Mouse (Mus musculus) limb, embryonic 12.5 days (tissue): ENCODE measurements around the gene Psap. TPM values are rescaled to one million over a fixed set of nuclear protein-coding genes. Genes with fewer than 3 reads are reported as not detected.
"Not testable (repeated sequence)": the region's sequence is repeated elsewhere in the genome, so short reads cannot be mapped to it uniquely, and the experiment has no call there.

Experiments used
- ATAC-seq: fragments of 200-750 bp; cut with Nextera tagmentation; 2 replicates; pipeline ENCODE4 v1.8.0; 2017; ENCODE audit warnings: low read depth, moderate TSS enrichment; ENCODE audit not compliant: insufficient number of reproducible peaks, insufficient read depth, low FRiP score, low TSS enrichment
- H3K27ac ChIP-seq: fragments of 300-500 bp; sonication (generic); 2 replicates; pipeline ENCODE4 v1.5.1; 2016; ENCODE audit warnings: mild to moderate bottlenecking, moderate library complexity
- H3K27me3 ChIP-seq: fragments of 300-500 bp; sonication (generic); 2 replicates; pipeline ENCODE4 v1.6.1; 2016; ENCODE audit warnings: mild to moderate bottlenecking, moderate library complexity
- H3K36me3 ChIP-seq: fragments of 300-500 bp; sonication (generic); 2 replicates; pipeline ENCODE4 v1.6.1; 2016; ENCODE audit warnings: mild to moderate bottlenecking, moderate library complexity
- H3K4me1 ChIP-seq: fragments of 300-500 bp; sonication (generic); replicated peaks from 2 replicates; pipeline ENCODE4 v1.6.1; 2016
- H3K4me2 ChIP-seq: fragments of 300-500 bp; sonication (generic); 2 replicates; pipeline ENCODE4 v1.6.1; 2016; ENCODE audit warnings: mild to moderate bottlenecking, moderate library complexity
- H3K4me3 ChIP-seq: fragments of 300-500 bp; sonication (generic); replicated peaks from 2 replicates; pipeline ENCODE4 v1.5.1; 2016; ENCODE audit warnings: mild to moderate bottlenecking
- H3K9ac ChIP-seq: fragments of 300-500 bp; sonication (generic); replicated peaks from 2 replicates; pipeline ENCODE4 v1.6.1; 2016; ENCODE audit warnings: mild to moderate bottlenecking, moderate library complexity
- H3K9me3 ChIP-seq: fragments of 300-500 bp; sonication (generic); 2 replicates; pipeline ENCODE4 v1.6.1; 2016; ENCODE audit warnings: mild to moderate bottlenecking, moderate library complexity
- WGBS: fragments of 180-500 bp; shearing (Covaris S2); methylation state at CpG from one replicate; pipeline ENCODE4 v1.1.7; 2016; 5-methylcytosine and 5-hydroxymethylcytosine counted together
- polyA plus RNA-seq: library from polyadenylated mRNA; unstranded; fragments of >200 nt; fragmentation: Nextera tagmentation; extraction: Ambion mirVana; gene quantifications from 2 replicates; pipeline ENCODE4 v1.2.1, GENCODE M21; 2016

Gene Psap
- polyA plus RNA-seq, 1 experiment from 2014 or later, result 65.4 TPM

DNA sequence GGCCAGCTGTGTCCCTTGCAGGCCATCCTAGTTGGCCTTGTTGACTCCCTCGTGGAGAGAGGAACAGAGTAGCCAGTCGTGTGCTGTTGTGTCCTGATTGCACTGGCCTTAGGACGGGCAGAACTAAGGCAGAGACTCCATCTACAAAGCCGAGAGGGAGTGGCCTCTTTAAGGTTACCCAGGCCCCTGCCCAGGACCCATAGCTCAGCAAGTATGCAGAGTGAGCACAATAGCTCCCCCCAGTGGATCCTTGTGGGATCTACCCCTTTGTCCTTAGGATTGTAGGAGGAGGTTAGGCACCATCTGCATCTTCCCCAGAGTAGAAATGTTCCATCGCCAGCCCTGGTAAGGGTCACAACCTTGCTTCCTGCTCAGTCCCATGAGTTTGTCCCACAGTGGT lies 30.9 kb upstream of the Psap start:
- Histone ChIP-seq H3K9me3 (no peaks in the 10 kb centered on the region), H3K9ac (no peak overlapping the region), H3K4me2 (no peak overlapping the region), H3K27ac (no peak overlapping the region), H3K4me3 (no peak overlapping the region), H3K36me3 (no peaks in the 10 kb centered on the region), H3K27me3 (no peaks in the 10 kb centered on the region), H3K4me1 (no peaks in the 10 kb centered on the region)
- ATAC-seq, result peak; percentile 49; the same call in 1 of the 2 replicates
- 35% methylated on average over 5 of the region's 5 CpGs for WGBS

DNA sequence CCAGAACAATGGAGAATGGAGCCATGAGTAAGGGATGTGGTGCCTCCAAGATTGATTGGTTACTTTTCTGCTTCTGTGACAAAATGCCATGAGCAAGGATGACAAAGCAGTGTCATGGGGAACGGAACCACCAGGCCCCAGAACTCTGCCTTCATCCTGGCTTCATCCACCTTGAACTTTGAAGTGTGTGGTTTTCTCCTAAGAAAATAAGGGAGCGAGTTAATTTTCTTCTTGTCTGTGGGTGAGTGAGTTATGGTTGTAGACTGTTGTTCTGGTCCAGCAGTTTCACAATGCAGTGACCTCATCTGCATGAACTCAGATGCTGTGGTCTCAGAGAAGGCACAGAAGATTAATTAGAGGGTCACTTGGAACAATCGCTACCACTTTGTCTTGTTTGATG lies 29.1 kb upstream of the Psap start:
- H3K4me2 ChIP-seq, H3K4me1 ChIP-seq, H3K9ac ChIP-seq, H3K9me3 ChIP-seq, H3K4me3 ChIP-seq, H3K27me3 ChIP-seq, H3K36me3 ChIP-seq, ATAC-seq, H3K27ac ChIP-seq: not testable (repeated sequence)
- WGBS, result 84% methylated on average over 3 of the region's 3 CpGs

DNA sequence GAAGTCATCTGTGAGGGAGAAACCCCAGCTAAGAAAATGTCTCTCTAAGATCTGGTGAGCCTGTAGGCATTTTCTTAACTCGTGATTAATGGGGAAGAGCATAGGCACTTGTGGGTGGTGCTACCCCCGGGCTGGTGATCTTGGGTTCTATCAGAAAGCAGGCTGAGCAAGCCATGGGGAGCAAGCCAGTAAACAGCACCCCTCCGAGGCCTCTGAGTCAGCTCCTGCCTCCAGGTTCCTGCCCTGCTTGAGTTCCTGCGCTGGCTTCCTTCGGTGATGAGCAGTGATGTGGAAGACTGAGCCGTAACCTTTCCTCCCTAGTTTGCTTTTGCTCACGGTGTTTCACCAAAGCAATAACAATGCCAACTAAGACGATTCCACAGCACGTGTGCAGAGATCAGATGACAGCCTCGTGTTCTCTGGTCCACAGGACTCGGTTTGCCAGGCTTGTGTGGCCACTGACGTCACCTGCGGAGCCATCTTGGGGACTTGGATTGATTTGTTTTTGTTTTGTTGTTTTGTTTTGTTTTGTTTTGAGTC lies 26.9 kb upstream of the Psap start:
- ATAC-seq, result no peak
- Histone ChIP-seq H3K4me2 (no peak overlapping the region), H3K4me1 (no peaks in the 10 kb centered on the region), H3K9ac (no peak overlapping the region), H3K9me3 (no peaks in the 10 kb centered on the region), H3K27ac (no peak overlapping the region), H3K4me3 (no peak overlapping the region), H3K27me3 (no peaks in the 10 kb centered on the region), H3K36me3 (no peaks in the 10 kb centered on the region)
- WGBS, result 86% methylated on average over 13 of the region's 13 CpGs

DNA sequence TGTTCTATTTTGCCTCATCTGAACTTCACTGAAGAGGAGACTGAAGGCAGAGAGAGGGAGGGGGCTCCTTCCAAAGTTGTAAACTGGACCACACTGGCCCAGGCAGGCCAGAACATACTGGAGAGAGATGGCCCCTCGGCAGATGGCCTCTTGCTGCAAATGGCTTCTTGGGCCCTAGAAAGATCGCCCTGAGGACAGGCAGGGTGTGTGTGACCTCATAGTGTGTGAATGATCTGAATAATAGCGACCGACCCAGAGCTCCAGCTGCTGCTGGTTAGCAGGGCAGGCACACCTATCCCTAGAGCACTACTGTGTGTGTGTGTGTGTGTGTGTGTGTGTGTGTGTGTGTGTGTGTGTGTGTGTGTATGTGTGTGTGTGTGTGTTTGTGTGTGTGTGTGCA lies 25.2 kb upstream of the Psap start:
- H3K9me3 ChIP-seq, result no peaks in the 10 kb centered on the region

DNA sequence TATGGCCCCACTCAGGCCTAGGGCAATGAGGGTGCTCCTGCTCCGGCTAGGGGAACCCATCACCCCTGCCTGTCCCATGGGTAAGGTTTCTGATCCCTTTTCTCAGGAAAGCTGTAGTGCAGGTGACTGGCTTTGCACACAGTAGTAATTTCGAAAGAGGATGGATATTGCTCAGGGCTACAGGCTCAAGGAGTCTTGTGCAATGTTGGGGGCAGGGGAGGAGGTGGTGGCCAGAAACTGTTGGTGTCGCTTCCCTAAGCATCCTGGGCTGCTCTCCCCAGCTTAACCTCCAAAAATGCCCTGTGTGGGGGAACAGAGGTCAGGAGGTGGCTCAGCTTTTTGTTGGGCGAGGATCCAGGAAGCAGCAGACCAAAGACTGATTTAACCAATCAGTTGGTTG lies 24.8 kb upstream of the Psap start:
- Histone ChIP-seq H3K27me3 (no peaks in the 10 kb centered on the region), H3K9ac (no peak overlapping the region), H3K4me3 (no peak overlapping the region), H3K4me1 (no peaks in the 10 kb centered on the region), H3K4me2 (no peak overlapping the region), H3K27ac (no peak overlapping the region), H3K9me3 (no peaks in the 10 kb centered on the region), H3K36me3 (no peaks in the 10 kb centered on the region)
- no peak for ATAC-seq
- WGBS, result 71% methylated on average over 4 of the region's 4 CpGs

More for the DNA sequence above, 25.2 kb upstream of the Psap start:
- Histone ChIP-seq H3K27ac (no peak overlapping the region), H3K27me3 (no peaks in the 10 kb centered on the region), H3K36me3 (no peaks in the 10 kb centered on the region), H3K4me1 (no peaks in the 10 kb centered on the region), H3K9ac (no peak overlapping the region), H3K4me3 (no peak overlapping the region), H3K4me2 (no peak overlapping the region)
- no peak for ATAC-seq
- WGBS, result 73% methylated on average over 4 of the region's 4 CpGs

DNA sequence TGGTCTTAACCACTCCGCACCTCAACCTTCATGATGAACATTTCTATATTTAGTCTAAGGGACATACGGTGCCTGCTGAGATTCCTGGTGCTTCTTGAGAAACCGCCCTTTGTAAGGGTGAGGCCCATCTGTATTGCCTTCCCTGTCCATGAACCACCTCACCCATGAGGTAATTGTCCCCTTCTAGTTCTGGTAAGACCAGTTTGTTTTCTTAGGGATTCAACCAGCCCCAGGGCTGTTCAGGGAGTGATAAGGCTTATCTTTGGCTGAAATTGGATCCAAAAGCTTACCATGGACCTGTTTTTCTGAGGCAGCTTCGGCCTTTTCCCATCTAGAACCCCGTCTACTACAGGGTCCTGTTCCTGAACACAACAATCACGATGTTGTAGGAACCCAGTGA lies 21.3 kb upstream of the Psap start:
- H3K27me3 ChIP-seq, result no peaks in the 10 kb centered on the region
- WGBS, result 85% methylated on average over 6 of the region's 6 CpGs
- H3K4me2 ChIP-seq, result no peak overlapping the region
- no peaks in the 10 kb centered on the region for H3K4me1 ChIP-seq
- no peak overlapping the region for H3K9ac ChIP-seq
- no peak for ATAC-seq
- H3K27ac ChIP-seq, result no peak overlapping the region
- H3K4me3 ChIP-seq, result no peak overlapping the region
- H3K9me3 ChIP-seq, result no peaks in the 10 kb centered on the region
- H3K36me3 ChIP-seq, result no peaks in the 10 kb centered on the region

DNA sequence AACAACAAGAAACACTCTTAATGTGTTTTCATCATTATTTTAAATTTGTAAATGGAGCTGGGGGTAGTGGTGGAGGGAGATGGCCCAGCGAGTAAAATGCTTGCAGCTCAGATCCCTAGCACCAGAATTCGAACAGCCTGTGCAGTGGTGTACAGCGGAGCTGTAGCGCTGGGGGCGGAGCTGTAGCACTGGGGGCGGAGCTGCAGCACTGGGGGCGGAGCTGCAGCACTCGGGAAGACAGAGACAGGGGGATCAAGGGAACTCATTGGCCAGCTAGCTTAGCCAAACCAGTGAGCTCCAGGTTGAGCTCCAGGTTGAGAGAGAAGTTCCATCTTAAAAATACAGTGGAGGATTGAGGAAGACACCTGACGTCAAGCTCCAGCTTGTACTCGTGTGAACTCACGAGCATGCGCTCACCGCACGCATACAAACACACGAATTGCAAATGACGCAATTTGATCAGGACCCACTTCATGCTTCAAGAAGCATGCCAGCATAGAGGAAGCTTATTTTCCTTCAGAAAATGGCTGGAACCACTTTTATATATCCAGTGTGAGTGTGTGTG lies 20.1 kb upstream of the Psap start:
- Histone ChIP-seq H3K27me3 (no peaks in the 10 kb centered on the region), H3K9me3 (no peaks in the 10 kb centered on the region), H3K4me2 (no peak overlapping the region), H3K36me3 (no peaks in the 10 kb centered on the region), H3K27ac (no peak overlapping the region), H3K4me1 (peaks cover 4% of the 10 kb centered on the region), H3K4me3 (no peak overlapping the region), H3K9ac (no peak overlapping the region)
- 54% methylated on average over 16 of the region's 16 CpGs for WGBS
- no peak for ATAC-seq

DNA sequence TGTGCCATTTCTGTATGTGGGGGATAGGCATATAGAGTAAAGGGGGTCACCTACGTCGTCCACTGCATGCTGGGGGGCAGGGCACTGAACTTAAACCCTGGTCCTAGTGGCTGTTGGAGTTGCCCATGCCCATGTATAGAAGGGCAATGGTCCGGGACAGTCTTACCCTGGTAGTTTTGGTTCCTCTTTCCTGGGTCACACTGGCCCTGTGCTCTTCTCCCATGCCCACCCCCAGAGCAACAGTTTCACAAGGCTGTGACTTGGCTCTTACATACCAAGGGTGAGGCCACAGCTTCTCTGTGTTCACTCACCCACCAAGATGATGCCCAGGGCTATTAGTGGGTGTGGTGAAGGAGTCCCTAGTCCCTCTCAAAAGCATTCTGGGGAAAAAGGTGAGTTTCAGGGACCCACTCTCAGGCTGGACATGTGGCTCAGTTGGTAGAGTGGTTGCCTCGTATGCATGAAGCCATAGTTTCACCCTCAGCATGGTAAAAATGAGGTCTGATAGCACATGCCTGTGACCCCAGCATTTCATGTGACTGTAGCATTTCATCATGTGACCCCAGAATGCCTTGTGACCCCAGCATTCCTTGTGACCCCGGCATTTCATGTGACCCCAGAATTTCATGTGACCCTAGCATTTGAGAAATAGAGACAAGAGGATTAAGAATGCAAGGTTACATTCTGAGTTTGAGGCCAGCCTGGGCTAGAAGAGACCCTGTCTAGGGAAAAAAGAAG lies 16.7 kb upstream of the Psap start:
- H3K4me2 ChIP-seq, result no peak overlapping the region

DNA sequence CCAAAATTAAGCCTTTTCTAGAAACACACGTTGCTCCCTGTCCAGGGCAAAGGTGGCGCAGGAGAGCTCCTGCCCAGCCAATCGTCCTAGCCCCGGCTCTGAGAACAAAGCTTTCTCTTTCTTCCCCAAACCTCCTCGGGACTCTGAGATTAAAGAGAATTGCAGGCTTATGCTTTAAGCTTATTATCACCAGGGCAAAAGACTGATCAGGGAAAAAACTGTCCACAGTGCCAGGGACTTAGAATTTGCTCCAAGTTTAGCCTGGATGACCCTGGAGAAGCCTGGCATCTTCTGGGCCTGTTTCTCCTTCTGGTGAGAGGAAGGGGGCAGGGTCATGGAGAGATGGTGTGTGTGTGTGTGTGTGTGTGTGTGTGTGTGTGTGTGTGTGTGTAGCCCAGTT lies 15.9 kb upstream of the Psap start:
- no peak for ATAC-seq

More for the DNA sequence above, 16.7 kb upstream of the Psap start:
- no peaks in the 10 kb centered on the region for H3K36me3 ChIP-seq
- H3K27ac ChIP-seq, result no peak overlapping the region
- no peaks in the 10 kb centered on the region for H3K27me3 ChIP-seq
- H3K9me3 ChIP-seq, result no peaks in the 10 kb centered on the region
- H3K4me1 ChIP-seq, result peaks cover 9% of the 10 kb centered on the region
- H3K4me3 ChIP-seq, result no peak overlapping the region
- H3K9ac ChIP-seq, result no peak overlapping the region
- ATAC-seq, result no peak
- WGBS, result 84% methylated on average over 5 of the region's 5 CpGs

DNA sequence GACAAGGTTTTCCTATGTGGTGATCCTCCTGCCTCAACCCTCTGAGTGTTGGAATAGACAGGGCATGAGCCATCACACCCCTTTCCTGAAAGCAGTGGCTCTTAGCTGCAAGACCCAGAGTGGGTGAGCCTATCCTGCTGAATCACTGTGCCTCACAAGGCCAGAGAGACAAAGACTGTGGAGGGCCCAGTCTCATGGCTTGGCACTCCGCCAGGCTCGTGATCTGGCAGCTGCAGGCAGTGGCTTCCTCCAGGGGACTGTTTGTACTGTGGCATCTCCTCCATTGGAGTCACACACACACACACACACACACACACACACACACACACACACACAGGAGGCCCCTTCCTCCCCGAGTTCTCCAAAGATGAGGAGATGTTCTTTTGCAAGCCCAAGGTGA lies 15.0 kb upstream of the Psap start:
- WGBS, result 54% methylated on average over 3 of the region's 3 CpGs

More for the DNA sequence above, 15.9 kb upstream of the Psap start:
- WGBS, result 36% methylated on average over 5 of the region's 5 CpGs
- H3K27ac ChIP-seq, result no peak overlapping the region
- peaks cover 9% of the 10 kb centered on the region for H3K4me1 ChIP-seq
- no peak overlapping the region for H3K4me3 ChIP-seq
- H3K9ac ChIP-seq, result no peak overlapping the region
- H3K27me3 ChIP-seq, result no peaks in the 10 kb centered on the region
- H3K9me3 ChIP-seq, result no peaks in the 10 kb centered on the region
- no peaks in the 10 kb centered on the region for H3K36me3 ChIP-seq
- no peak overlapping the region for H3K4me2 ChIP-seq

DNA sequence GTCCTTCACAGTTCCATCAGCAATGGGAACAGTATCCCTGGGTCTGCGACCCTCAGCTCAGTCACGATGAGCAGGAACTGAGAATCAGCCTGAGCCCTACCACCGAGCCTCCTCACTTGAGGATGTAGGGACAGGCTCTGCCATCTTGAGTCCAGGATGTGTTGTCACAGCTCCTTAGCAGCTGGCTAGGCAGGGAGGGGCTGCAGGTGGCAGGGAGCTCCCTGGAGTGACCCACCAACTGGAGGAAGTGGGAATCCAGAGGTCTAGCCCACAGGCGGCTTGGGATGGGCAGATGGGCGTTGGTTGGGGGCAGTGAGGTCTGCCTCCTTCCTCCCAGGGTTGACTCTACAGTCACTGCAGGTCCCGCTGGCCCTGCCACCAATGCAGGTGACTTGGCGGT lies 14.1 kb upstream of the Psap start:
- WGBS, result 77% methylated on average over 7 of the region's 7 CpGs

More for the DNA sequence above, 15.0 kb upstream of the Psap start:
- peaks cover 9% of the 10 kb centered on the region for H3K4me1 ChIP-seq
- H3K27me3 ChIP-seq, result no peaks in the 10 kb centered on the region
- no peaks in the 10 kb centered on the region for H3K36me3 ChIP-seq
- H3K9ac ChIP-seq, result no peak overlapping the region
- H3K4me3 ChIP-seq, result no peak overlapping the region
- ATAC-seq, result no peak
- H3K4me2 ChIP-seq, result no peak overlapping the region
- peak overlapping the region; percentile 66; the same call in 1 of the 2 replicates for H3K27ac ChIP-seq
- H3K9me3 ChIP-seq, result no peaks in the 10 kb centered on the region

More for the DNA sequence above, 14.1 kb upstream of the Psap start:
- H3K27ac ChIP-seq, result no peak overlapping the region
- no peaks in the 10 kb centered on the region for H3K27me3 ChIP-seq
- no peaks in the 10 kb centered on the region for H3K9me3 ChIP-seq
- H3K36me3 ChIP-seq, result no peaks in the 10 kb centered on the region
- no peak overlapping the region for H3K9ac ChIP-seq
- H3K4me1 ChIP-seq, result peaks cover 9% of the 10 kb centered on the region
- H3K4me2 ChIP-seq, result no peak overlapping the region
- H3K4me3 ChIP-seq, result no peak overlapping the region
- no peak for ATAC-seq
